Mouse (Mus musculus) heart, postnatal 4 days (tissue): Measurements from ENCODE around the gene Tmigd1. TPM values are rescaled to one million over a fixed set of nuclear protein-coding genes. Genes with fewer than 3 reads are reported as not detected.
"Not testable (repeated sequence)": the region's sequence is repeated elsewhere in the genome, so short reads cannot be mapped to it uniquely, and the experiment has no call there.

Source experiments
- DNase-seq: peaks from one replicate; pipeline ENCODE4 v3.0.0; 2021
- total RNA-seq, 2 experiments: library from RNA; stranded (reverse); gene quantifications; 2 replicates each; pipeline ENCODE4 v1.2.3; 2021

Gene Tmigd1
- total RNA-seq, 2 experiments from 2014 or later, result 0.59 TPM; not detected in 1

DNA sequence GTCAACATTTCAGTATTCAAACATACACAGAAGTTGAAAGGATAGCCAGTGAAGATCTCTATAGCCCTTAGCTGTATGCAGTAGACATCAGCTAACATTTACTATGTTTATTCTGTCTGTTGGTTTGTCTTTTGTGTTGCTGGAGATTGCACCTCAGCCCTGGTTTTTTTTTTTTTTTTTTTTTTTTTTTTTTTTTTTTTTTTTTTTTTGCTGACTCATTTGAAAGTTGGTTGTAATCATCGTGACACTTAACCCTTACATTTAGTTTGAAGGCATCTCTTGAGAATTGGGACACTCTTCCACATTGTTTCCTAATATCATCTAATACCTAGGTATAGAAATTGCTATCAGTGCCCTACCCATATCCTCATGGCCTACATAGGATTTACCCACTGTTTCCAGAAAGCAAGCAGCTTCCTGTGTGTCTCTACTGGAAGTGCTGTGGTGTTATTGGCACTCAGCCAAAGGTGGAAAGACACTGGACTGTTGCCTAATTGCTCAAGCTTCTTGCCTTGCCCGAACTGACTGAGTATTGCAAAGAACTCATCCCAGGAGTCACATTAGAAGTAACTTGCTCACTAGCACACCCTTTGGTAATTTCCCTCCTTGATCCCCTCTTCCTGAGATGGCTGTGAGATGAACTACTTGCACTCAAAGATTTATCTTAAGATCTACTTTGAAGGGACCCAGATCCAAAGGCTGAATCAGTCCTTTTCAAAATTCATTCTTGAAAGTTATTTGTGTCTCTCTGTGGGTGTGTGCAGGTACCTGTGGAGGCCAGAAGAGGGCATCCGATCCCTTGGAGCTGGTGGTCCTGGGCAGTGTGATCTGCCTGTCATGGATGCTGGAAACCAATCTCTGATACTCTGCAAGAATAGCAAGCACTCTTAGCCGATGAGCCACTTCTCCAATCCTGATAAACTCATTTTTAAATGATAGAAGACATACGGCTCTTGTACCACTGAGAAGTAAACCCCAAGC lies 1.9 kb upstream of the Tmigd1 start:
- peak; percentile 35 for DNase-seq

DNA sequence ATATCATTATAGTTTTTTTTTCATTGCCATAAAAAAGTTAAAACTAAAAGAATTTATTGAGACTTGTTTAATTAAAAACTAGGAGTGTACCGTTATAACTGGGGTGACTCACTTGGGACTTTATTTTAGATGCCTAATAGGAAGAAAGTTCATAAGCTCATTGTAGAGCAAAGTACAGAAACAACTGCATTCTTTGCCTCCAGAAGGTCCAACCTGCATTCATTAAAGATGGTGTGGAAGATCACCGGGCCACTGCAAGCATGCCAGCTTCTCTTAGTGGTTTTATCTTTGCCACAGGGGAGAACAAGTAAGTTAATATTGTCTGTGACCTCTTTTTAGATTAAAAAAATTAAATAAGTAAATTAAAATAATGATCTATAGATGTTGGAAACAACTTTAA lies 2.4 kb downstream of the Tmigd1 start:
- DNase-seq, result no peak

DNA sequence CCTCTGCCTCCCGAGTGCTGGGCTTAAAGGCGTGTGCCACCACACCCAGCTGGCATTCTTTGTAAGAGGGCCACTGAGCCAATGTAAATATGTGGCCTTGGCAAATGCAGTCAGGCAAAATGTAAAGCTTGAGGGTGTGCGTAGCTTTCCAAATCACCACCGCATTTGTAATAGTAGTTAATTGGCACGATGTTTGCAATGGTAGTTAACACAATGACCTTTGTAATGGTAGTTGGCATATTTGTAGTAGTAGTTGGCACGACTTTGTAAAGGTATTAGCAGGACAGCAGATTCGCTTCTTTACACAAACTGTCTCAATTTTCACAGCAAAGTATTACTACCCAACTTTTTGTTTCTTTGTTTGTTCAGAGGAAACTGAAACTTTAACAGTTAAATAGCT lies 6.7 kb downstream of the Tmigd1 start:
- DNase-seq, result no peak

DNA sequence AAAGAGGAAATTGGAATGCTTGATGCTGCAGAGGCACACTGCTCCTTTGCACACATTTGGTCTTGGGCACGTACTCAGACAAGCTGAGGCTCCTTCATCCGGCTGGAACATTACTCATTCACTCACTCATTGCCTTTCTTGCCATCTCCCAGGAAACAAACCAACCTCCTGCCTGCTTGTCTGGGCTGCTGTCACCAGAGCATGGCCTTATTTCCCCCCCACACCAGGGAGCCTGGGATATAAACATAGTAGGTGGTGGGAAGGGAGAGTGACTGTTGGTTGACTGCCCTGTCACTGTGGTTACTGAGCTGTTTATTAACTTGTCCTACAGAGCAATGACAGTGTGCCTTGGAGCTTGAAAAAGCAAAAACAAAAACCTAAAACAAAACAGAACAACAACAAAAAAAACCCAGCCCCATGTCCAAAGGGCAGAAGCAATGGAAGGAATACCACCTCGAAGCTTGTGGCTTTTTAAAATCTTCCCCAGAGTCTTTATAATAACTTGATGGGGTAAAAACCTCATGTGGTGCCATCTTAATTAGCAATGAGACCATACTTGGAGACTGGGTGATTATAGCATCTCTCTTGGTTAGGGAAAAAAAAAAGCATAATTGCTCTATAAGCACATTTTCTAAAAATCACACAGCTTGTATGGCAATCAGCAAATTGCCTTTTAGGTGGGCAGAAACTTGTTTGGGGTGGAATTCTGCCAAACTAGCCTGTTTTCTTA lies 9.5 kb downstream of the Tmigd1 start:
- DNase-seq, result no peak

DNA sequence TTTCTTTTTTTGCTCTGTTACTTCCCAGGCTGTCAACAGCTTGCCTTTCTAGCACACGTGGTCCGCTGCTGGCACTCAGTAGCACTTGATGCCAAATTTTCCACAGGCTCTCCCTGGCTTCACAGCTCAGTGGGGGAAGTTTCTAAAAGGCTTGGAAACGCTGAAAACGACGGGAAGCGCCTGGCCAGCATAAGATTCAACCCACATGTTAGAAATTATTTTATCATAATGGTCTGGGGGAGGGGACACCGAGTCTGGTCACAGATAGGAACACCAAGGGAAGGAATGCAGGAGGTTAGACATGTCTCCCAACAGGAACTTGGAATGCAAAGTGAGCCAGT lies 10.1 kb downstream of the Tmigd1 start:
- DNase-seq, result peak; percentile 25

DNA sequence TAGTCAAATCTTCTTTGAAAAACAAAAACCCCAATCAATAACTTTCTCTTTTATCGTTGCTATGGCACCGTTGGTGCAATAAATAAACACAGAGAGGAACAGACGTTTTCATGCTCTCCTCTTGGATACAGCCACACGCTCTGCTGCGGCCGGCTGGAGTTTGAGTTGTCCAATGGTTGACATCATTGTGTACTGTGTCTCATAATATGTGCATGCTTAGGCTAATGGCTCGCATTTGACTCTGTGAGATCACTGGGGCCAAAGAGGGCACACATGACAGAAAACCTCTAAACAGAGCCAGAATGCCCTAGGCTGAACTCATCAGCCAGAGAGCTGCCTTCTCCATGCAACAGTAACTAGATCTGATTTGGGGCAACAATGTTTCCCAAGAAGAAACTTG lies 12.4 kb downstream of the Tmigd1 start:
- DNase-seq, result no peak

DNA sequence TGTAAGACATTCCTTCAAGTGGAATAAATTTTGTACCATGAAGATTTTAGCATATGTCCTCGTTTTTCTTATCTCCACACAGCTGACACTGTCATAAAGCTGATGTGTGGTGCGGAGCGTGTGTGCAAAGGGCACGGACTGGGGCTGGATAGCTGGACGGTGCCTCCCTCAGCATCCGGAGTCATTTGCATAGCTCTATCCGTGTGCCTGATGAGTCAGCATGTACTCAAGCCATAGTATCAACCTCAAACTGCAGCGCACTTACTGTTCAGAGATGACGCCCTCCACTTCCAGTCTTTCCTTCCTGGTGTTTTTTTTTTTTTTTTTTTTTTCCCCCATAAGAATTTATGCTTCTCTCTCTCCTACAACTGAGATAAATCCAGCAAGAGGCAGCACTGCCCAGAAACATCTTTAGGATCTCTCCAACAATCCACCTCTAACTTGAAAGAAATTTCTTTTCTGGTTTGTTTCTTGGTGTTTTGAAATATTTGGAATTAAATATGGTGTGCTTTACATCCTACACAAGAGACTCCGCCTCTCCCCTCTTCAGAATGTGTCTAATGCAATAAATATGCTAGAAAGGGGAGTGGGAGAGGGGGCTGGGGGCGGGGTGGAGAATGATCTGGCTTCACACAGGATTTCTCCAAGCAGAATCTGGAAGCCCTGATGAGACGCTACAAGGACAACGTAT lies 14.7 kb downstream of the Tmigd1 start:
- no peak for DNase-seq

DNA sequence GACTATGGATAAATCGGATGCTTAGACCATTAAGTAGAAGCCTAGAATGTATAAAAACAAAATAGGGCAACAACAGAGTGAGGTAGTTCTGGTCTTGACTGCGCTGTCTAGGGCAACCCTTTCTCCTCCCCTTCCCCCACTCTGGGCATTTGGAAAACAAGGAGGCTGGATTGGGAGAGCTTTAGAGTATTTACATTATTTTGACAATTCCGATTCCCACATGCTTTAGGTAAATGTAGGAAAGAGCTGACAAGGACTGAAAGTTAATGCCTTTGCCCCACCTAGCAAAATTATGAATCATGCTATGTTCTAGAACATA lies 15.2 kb downstream of the Tmigd1 start:
- DNase-seq, result no peak

DNA sequence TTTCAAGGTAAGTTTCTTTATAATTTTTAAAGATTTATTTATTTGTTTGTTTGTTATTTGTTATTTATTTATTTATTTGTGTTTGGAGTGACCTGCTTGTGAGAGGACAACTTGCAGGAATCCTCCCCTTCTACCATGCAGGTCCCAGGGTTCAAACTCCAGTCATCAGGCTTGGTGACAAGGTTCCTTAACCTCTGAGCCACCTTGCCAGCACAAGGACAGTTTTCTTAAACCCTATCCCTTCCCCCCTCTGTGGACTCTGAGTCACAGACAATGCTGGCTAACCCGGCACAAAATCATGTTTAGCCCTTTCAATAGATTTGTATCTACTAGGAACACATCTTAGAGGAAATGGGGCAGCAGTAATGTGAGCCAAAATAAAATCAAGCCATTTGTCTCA lies 18.6 kb downstream of the Tmigd1 start:
- no peak for DNase-seq

DNA sequence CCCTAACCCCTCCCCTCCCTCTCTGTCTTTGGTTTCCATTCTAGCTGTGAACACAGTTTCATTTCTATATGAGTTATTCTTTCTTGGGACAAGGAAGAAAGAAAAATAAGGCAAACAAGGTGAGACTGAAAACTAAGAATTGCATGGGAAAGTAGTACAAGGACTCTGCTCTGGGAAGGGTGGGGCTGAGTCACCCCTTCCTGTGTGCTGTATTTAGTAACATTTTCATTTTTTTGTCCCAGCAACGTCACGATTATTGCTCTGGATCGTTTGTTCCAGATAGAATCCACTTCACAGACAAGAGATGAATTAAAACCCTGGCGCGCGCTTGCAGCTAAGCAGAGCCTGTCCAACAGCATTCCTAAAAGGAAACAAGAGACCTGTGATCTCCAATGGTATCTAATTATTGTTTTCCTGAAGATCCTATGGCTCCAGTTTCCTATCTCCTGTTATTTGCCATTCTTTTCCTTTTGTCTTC lies 22.8 kb downstream of the Tmigd1 start, which contains the start of gene Blmh:
Gene Blmh (plus strand): TSS at position 51 of the 478 bp plus-strand sequence.
- no peak for DNase-seq

DNA sequence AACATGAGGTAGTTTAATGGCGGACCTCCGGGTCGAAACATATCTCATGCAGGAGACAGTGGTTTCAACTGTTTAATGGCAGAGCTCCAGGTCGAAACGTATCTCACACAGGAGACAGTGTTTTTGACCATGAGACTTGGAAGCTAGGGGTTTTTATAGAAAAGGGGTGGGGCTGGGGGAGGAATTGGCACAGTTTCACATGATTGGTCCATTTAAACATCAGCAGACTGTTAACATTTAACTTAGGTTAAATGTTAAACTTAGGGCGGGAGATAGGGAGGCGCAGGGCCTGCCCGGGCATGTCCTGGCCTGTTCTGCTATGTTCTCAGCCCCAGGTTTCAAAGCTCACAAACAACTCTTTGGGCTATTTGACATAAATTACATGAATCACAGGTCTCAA lies 26.6 kb downstream of the Tmigd1 start:
- DNase-seq, result not testable (repeated sequence)

DNA sequence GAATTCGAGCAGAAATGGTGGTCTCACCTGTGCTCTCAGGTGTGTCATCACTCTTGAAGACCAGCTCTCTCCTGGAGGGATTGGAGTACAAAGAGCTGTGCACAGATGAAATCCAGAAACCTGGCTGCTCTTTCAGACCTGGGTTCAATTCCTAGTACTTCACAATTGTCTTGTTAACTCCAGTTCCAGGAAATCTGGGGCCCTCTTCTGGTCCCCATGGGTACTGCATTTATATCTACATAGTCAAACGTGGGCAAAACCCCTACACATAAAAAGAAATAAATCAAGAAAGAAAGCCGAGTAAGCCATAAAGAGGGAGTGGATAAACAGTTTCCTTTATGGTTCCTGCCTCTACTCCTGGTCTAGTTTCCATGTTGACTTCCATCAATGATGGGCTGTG lies 31.2 kb downstream of the Tmigd1 start:
- DNase-seq, result no peak

DNA sequence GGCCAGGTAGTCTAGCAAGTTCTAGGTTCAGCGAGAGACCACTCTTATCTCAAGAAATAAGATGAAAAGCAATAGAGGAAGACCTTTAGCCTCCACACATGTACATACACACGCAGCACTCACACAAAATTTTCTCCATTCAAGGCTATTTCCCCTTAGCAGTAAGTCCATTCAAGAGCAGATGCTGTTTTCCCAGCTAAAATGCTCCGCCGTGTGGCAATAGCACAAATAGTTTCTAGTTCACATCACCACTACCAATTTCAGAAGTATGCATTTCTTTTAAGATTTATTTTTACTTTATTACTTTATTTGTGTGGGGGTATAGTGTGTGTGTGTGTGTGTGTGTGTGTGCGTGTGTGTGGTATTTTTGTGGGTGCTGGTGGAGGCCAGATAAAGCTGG lies 34.6 kb downstream of the Tmigd1 start:
- no peak for DNase-seq

DNA sequence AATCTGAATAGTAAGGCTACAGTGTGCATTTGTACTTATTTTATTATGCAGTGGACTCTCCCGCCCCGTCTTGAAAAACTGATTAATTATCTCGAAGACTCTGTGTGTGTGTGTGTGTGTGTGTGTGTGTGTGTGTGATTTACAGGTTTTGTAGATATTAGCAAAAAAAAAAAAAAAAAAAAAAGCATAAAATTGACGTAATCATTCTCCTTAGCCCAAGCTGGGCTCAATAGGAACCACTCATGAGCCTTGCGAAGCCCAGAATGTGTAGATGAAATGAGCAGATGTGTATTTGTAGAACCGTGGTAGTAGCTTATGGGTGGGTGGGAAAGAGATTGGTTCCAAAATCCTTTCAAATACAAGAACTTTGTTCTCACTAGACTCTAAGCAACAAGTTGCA lies 42.9 kb downstream of the Tmigd1 start:
- DNase-seq, result no peak

DNA sequence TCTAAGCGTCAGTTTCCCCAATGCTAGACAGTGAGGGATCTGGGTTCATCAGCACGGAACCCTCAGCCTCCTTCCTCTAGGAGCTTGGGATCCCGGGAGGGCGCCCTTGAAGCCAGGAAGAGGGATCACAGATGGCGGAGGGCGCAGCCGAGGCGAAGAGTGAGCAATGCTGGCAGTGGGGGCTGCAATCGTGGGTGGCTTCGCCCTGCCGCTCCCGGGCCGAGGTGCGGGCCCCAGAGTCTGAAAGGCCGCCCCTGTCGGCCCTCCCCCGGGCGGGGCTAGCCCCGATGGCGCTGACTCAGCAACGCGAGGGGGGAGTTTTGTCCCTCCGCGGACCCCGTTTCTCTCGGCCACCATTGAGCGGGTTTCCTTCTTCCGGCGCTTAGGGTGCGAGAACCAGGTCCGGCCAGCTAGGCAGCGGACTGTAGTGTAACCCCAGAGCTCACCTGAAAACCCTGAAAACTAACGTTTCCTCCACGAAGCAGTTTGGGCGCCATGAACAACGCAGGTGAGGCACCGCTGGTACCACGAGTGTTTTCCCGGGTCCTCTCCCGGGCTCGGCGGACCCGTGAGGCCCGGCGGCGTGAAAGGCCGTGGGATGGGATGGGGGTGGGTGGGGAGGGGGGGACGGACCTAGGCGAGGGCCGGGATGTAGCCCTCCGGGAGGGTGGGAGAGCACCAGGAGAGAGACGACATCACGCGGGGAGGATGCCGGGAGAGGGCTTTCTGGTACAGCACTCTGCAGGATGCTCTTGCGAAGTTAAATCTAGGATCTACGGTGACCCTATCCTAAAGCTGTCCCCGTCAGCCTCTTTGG lies 43.6 kb downstream of the Tmigd1 start:
- peak; percentile 97 for DNase-seq

DNA sequence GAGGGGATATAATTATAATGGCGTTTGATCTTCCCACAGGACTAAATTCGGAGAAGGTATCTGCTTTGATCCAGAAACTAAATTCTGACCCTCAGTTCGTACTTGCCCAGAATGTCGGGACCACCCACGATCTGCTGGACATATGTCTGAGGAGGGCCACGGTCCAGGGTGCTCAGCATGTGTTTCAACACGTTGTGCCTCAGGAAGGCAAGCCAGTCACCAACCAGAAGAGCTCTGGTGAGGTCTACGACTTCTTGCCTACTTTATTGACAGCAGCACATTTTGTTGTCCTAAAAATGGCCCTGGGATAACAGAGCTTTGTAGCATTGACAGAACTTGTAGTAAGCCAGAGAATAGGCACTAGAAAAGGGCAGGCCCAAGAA lies 44.2 kb downstream of the Tmigd1 start:
- DNase-seq, result peak; percentile 12

DNA sequence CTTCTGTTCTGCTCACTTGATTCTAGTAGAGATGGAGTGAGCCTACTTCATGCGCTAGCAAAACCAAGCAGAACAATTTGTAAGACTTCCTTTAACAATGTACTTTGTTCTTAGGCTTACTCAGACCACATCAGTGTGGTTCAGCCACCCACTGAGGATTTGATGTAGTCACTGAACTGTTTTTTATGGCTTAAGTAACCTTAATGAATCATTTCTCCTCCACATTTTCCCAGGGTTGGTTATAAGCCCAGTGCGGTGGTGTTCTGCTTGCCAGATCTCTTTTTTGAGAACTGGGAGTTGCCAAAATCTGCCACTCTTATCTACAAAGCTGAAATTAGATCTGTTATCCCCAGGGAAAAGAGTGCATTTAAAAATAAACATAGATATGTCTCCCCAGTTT lies 51.6 kb downstream of the Tmigd1 start:
- DNase-seq, result no peak

DNA sequence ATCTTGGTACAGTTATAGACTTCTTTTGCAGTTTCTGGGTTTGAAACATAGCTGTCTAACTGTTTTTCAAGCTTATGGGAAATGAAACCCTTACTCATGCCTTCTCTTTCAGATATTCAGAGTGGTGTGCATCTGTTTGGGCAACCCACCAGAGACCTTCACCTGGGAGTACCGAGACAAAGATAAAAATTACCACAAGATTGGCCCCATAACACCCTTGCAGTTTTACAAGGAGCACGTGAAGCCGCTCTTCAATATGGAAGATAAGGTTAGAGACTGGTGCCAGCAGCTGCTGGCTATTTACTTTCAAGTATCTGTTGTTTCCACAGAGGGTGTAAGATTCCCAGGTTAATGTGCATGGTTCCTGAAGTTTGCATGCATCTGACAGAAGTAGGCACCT lies 63.7 kb downstream of the Tmigd1 start:
- no peak for DNase-seq
